Mouse (Mus musculus) E14TG2a.4 (cell line): ENCODE data around the gene Tmem121b.

Source experiments
- H3K27me3 ChIP-seq: 2 replicates; pipeline ENCODE4 v1.6.1; 2014; ENCODE audit warnings: low read length, control low read depth; ENCODE audit not compliant: insufficient read depth
- H3K36me3 ChIP-seq: 2 replicates; pipeline ENCODE4 v1.6.1; 2014; ENCODE audit warnings: low read length, control low read depth; ENCODE audit not compliant: insufficient read depth
- H3K4me1 ChIP-seq: replicated peaks from 2 replicates; pipeline ENCODE4 v1.6.1; 2014; ENCODE audit warnings: low read depth, low read length, control low read depth
- H3K4me3 ChIP-seq: replicated peaks from 2 replicates; pipeline ENCODE4 v1.5.1; 2014; ENCODE audit warnings: mild to moderate bottlenecking, low read length
- H3K9me3 ChIP-seq: 2 replicates; pipeline ENCODE4 v1.6.1; 2014; ENCODE audit warnings: low read length, control low read depth
- CTCF ChIP-seq: conservative IDR thresholded peaks from 2 replicates; pipeline ENCODE4 v1.5.1; 2014; ENCODE audit warnings: low read length
- NANOG ChIP-seq: IDR thresholded peaks from 2 replicates; pipeline ENCODE4 v1.6.1; 2014; ENCODE audit warnings: borderline replicate concordance, low read length, mixed read lengths
- POU5F1 ChIP-seq: IDR thresholded peaks from 2 replicates; pipeline ENCODE4 v1.6.1; 2014; ENCODE audit warnings: low read length, borderline replicate concordance

Gene Tmem121b

GRCm38 (mm10) chr6:120486051-120486510 lies 7.5 kb downstream of the Tmem121b start:
- Histone ChIP-seq H3K36me3 (peaks cover 5% of the 10 kb centered on the region; the same call in 1 of the 2 replicates), H3K4me1 (peaks cover 10% of the 10 kb centered on the region), H3K27me3 (peaks cover 38% of the 10 kb centered on the region), H3K9me3 (no peaks in the 10 kb centered on the region), H3K4me3 (no peak overlapping the region)
- no peak for TF ChIP-seq CTCF
- TF ChIP-seq NANOG: no peak
- no peak for TF ChIP-seq POU5F1

GRCm38 (mm10) chr6:120485038-120485437 lies 8.6 kb downstream of the Tmem121b start:
- peaks cover 28% of the 10 kb centered on the region for H3K27me3 ChIP-seq
- H3K4me3 ChIP-seq: no peak overlapping the region
- peaks cover 7% of the 10 kb centered on the region; the same call in 1 of the 2 replicates for H3K36me3 ChIP-seq
- no peaks in the 10 kb centered on the region for H3K9me3 ChIP-seq
- TF ChIP-seq CTCF (no peak), POU5F1 (no peak), NANOG (no peak)
- H3K4me1 ChIP-seq: peaks cover 10% of the 10 kb centered on the region

GRCm38 (mm10) chr6:120483211-120483626 lies 10.4 kb downstream of the Tmem121b start:
- Histone ChIP-seq H3K4me3 (no peak overlapping the region), H3K4me1 (peaks cover 10% of the 10 kb centered on the region), H3K27me3 (peaks cover 13% of the 10 kb centered on the region), H3K9me3 (no peaks in the 10 kb centered on the region), H3K36me3 (peaks cover 10% of the 10 kb centered on the region)
- no peak for TF ChIP-seq POU5F1
- TF ChIP-seq CTCF: peak; percentile 35
- no peak for TF ChIP-seq NANOG

GRCm38 (mm10) chr6:120482756-120483155 lies 10.9 kb downstream of the Tmem121b start:
- Histone ChIP-seq H3K4me1 (peaks cover 10% of the 10 kb centered on the region), H3K27me3 (peaks cover 11% of the 10 kb centered on the region), H3K9me3 (no peaks in the 10 kb centered on the region), H3K36me3 (peaks cover 14% of the 10 kb centered on the region), H3K4me3 (no peak overlapping the region)
- TF ChIP-seq POU5F1 (no peak), CTCF (no peak), NANOG (no peak)

- no peak for TF ChIP-seq POU5F1
- no peak for TF ChIP-seq CTCF
- no peak for TF ChIP-seq NANOG
- Histone ChIP-seq H3K9me3 (no peaks in the 10 kb centered on the region), H3K4me3 (no peak overlapping the region), H3K27me3 (peaks cover 12% of the 10 kb centered on the region), H3K4me1 (peaks cover 10% of the 10 kb centered on the region), H3K36me3 (peaks cover 14% of the 10 kb centered on the region)
These were observed 11.6 kb downstream of the Tmem121b start for GRCm38 (mm10) chr6:120482021-120482420.

- Histone ChIP-seq H3K9me3 (no peaks in the 10 kb centered on the region), H3K36me3 (peaks cover 14% of the 10 kb centered on the region), H3K4me1 (peaks cover 10% of the 10 kb centered on the region), H3K27me3 (peaks cover 10% of the 10 kb centered on the region), H3K4me3 (no peak overlapping the region)
- TF ChIP-seq POU5F1: no peak
- no peak for TF ChIP-seq NANOG
- TF ChIP-seq CTCF: peak; percentile 51
These were observed 12.1 kb downstream of the Tmem121b start for GRCm38 (mm10) chr6:120481538-120481937.

- Histone ChIP-seq H3K27me3 (peaks cover 3% of the 10 kb centered on the region; the same call in 1 of the 2 replicates), H3K9me3 (no peaks in the 10 kb centered on the region), H3K4me3 (no peak overlapping the region), H3K36me3 (peaks cover 17% of the 10 kb centered on the region), H3K4me1 (peaks cover 10% of the 10 kb centered on the region)
- TF ChIP-seq CTCF (no peak), NANOG (no peak), POU5F1 (no peak)
These were observed 13.2 kb downstream of the Tmem121b start for GRCm38 (mm10) chr6:120480361-120480760.

GRCm38 (mm10) chr6:120479302-120479701 lies 14.3 kb downstream of the Tmem121b start:
- Histone ChIP-seq H3K27me3 (peaks cover 3% of the 10 kb centered on the region; the same call in 1 of the 2 replicates), H3K4me1 (peaks cover 11% of the 10 kb centered on the region), H3K4me3 (no peak overlapping the region), H3K36me3 (peaks cover 17% of the 10 kb centered on the region), H3K9me3 (no peaks in the 10 kb centered on the region)
- no peak for TF ChIP-seq NANOG

- Histone ChIP-seq H3K9me3 (no peaks in the 10 kb centered on the region), H3K4me3 (no peak overlapping the region), H3K36me3 (peaks cover 10% of the 10 kb centered on the region), H3K27me3 (peaks cover 3% of the 10 kb centered on the region; the same call in 1 of the 2 replicates), H3K4me1 (peaks cover 30% of the 10 kb centered on the region)
- TF ChIP-seq POU5F1: no peak
- no peak for TF ChIP-seq NANOG
- no peak for TF ChIP-seq CTCF
These were observed 18.3 kb downstream of the Tmem121b start for GRCm38 (mm10) chr6:120475288-120475687.
